Mouse (Mus musculus): ENCODE measurements around the gene 4930451I11Rik.

- TF ChIP-seq MYC (IDR thresholded peaks at IDR 0.05; ENCODE audit: low read depth, low read length) (no peak), MEF2A (IDR thresholded peaks at IDR 0.05; ENCODE audit: extremely low read depth, insufficient replicate concordance, low read depth, low read length, poor library complexity, severe bottlenecking) (no peak), POLR2A (IDR thresholded peaks at IDR 0.05; ENCODE audit: control insufficient read depth in 1 of 2, insufficient read depth in 1 of 2, low read depth in 1 of 2, low read length in 2 of 2, poor library complexity in 1 of 2) (no peak), ZNF384 (IDR thresholded peaks at IDR 0.05; ENCODE audit: low read depth, low read length) (no peak), MAFK (IDR thresholded peaks at IDR 0.05; ENCODE audit: borderline replicate concordance, low read depth, low read length) (no peak), HCFC1 (IDR thresholded peaks at IDR 0.05; ENCODE audit: low read depth, low read length) (no peak), CTCF (IDR thresholded peaks at IDR 0.05 in 2 of 3, conservative IDR thresholded peaks at IDR 0.05 in 1 of 3; ENCODE audit: control insufficient read depth in 1 of 3, insufficient read depth in 1 of 3, low read depth in 2 of 3, low read length in 3 of 3, poor library complexity in 1 of 3, severe bottlenecking in 1 of 3) (no peak), EP300 (IDR thresholded peaks at IDR 0.05; ENCODE audit: low read depth in 1 of 2, low read length in 2 of 2) (no peak)
Observed at GRCm38 (mm10) chr7:126868003-126868402, 36.6 kb upstream of the 4930451I11Rik start.

All from MEL (cell line).